Mouse (Mus musculus) megakaryocyte-erythroid progenitor cell, adult 5 weeks (primary cell): ENCODE measurements around the gene Cog3. TPM values are rescaled to one million over a fixed set of nuclear protein-coding genes. Genes with fewer than 3 reads are reported as not detected.

Experiments
- polyA plus RNA-seq: library from polyadenylated mRNA; stranded (reverse); fragments of >175 nt; gene quantifications from 2 replicates; pipeline ENCODE4 v1.2.3, GENCODE M21; 2012

Cog3 gene
- 5.5 and 6.6 TPM in 2 replicates for polyA plus RNA-seq

DNA sequence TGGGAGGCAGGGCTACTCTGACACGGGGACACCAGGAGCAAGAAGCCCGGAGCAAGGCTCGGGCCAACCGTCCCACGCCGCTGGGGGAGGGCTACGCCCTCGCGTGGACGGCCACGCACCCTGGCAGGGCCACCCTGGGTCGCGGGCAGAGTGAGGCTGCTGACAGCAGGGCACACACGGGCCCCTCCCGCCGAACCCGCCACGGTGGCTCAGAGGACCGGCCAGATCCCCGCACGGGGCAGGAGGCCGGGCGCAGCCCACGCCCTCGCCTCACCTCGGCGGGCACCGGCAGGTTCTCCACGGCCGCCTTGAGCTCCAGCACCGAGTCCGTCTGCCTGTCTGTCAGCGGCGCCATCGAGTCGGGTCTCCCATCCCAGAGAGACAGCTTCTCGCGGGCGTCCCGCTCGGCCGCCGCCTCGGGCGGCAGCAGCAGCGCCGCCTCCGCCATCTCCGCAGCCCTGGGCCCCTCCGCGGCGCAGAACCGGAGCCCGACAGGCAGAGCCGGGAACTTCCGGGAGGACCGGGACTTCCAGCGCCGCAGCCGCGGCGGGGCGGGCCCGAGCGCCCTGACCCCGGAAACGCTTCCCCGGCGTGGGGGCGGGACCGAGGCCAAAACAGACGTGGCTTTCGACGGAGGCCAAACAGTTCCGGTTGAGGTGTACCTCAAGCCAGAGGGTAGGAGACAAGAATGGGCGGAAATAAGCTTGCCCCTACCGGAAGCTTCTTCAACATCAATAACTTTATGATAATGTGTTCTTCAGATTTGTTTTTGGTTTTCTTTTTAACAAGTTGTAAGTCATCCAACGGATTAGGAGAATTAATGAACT is at the start of gene Cog3:
TSS of gene Cog3 (minus strand) at position 527 of the 827 bp plus-strand sequence.

DNA sequence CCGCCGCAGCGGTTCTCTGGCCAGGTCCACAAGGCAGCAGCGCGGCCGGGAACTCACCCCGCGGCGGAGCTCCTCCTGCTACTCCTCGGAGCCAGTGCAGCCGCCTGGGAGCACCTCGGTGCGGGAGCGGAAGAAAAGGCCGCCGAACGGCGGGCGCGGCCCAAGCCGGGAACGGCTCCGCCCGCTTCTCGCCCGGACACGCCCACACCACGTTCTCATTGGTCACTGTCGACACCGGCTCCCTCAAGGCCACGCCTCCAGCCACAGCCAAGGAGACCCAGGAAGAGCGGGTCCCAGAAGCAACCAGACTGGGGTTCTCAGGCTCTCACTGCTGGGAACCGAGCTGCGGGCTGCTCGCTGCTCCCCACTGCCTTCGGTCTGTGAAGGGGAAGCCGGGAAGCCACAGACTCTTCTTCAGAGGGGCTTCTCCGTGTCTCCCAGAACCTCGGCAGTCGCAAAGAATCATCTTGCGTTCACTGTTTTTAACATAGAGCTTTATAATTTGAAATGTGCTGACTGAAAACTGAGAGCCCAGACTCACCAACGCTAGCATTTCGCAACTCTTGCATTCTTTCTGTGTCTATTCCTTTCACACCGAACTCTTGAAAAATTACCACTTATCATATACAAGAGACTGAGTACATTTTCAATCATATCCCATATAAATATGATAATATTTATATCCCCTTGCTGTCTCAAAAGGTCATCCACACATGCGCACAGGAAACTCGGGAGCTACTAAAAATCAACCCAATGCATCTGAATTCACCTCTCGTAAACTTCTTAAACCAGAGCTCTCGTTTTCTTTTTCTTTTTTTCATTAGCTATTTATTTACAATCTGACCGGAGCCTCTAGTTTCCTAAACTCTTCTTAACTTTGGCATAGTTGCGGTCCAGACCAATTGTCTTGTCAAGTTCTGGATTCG is 32.8 kb upstream of the Cog3 start, which contains the start of gene Slc25a30:
TSS of gene Slc25a30 (minus strand) at position 170 of the 926 bp plus-strand sequence.

Other genes starting within 250 kb of the Cog3 start
- gene Spert, start 161.4 kb downstream of the Cog3 start, polyA plus RNA-seq = not detected in 2 replicates
- gene Erich6b, start 112.3 kb downstream of the Cog3 start, polyA plus RNA-seq = not detected in 2 replicates
- 33.2 and 36.3 TPM in 2 replicates for gene Slc25a30, start 32.5 kb upstream of the Cog3 start, polyA plus RNA-seq
- 3,084 and 3,289 TPM in 2 replicates for gene Tpt1, start 90.6 kb upstream of the Cog3 start, polyA plus RNA-seq
- gene Kctd4, start 200.5 kb upstream of the Cog3 start, polyA plus RNA-seq = not detected in 2 replicates